Mouse (Mus musculus): ENCODE results near the gene Tmem59l.

Tmem59l gene

DNA sequence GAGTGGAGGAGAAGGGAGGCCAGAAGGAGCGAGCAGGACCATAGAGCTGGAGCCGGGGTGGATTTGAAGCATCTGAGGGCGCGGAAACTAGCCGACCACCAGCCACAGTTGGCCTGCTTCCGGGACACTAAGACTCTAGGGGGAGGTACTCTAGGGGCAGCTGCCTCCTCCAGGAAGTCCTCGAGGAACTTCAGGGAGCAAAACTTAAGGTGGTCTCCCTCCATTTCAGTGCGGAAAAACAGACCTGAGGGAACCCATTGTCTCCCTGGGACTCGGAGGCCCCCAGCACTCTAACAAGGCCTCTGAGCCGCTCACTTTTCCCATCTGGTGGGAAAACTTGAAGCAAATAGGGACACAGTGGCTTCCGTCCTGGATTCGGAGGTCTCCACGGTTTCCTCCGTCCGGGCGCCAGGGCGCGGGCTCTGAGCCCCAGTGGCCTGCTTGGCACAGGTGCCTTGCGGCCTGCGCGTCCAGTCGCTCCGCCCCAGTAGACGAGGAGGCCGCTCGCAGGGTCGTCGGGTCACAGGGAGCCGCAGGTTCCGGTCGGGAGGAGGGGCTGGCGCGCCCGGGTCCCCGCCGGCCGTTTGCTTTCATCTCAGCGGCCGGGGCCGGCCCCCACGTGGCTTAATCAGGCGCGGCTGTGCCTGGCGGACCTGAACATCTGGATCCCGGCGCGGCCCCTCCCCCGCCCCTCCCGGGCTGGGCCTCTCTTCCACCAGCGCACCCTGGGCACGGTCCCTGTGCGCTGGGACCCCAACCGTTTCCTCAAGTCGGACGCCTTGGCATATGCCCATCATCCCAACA, 1.0 kb upstream of the Tmem59l start:
- peak; percentile 54 for DNase-seq

DNA sequence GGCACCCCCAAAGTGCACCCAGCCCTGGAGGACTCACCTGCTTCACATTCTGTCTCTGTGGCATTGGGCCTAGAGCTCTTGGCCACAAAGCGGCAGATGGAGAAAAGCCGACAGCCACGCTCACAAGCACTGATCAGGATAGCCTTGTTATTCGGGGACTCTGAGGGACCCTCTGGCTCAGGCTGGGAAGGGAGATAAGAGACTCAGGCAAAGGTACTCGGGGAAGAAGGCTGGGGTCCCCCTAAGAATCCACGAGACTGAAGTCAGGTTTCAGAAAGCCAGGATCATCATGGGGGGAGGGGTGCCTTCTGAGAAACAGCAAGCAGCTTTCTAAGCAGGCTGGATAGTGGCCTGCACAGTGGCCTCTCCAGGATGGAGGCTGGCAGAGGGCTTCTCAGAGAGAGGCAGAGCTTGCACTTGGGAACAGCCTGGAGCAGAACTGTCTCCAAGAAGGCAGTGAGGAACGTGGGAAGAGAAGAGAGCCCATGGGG, 922 bp downstream of the Tmem59l start:
- no peak for DNase-seq

DNA sequence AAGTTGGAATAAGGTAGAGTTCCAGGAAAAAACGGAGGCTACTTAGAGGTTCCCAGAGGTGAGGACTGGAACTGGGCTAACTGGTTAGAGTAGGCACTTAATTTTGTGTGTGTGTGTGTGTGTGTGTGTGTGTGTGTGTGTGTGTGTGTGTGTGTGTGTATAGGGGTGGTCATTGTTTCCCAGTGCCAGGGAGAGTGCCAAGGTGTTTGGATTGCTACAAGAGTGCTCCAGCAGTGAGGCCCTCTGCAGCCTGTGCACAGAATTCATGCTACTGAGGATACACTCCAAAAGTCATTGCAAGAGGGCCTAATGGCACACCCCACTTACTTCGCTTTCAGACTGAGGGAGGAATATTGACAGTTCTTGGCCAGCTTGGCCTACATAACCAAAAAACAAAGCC, 4.2 kb downstream of the Tmem59l start:
- no peak for DNase-seq

GRCm38 (mm10) chr8:70481908-70482307, 5.2 kb downstream of the Tmem59l start:
- DNase-seq = no peak

GRCm38 (mm10) chr8:70477269-70477982, 9.7 kb downstream of the Tmem59l start:
- DNase-seq = no peak

- DNase-seq = peak; percentile 98
These were observed 10.6 kb downstream of the Tmem59l start, which contains the start of gene Klhl26 for GRCm38 (mm10) chr8:70476333-70477268. Gene Klhl26, minus strand, starts transcription at chr8:70476968.

GRCm38 (mm10) chr8:70471856-70472255, 15.3 kb downstream of the Tmem59l start:
- DNase-seq = no peak

- no peak for DNase-seq
These were observed 17.2 kb downstream of the Tmem59l start for GRCm38 (mm10) chr8:70469938-70470337.

GRCm38 (mm10) chr8:70469295-70469916, 17.8 kb downstream of the Tmem59l start:
- no peak for DNase-seq

- DNase-seq = no peak
These were observed 18.4 kb downstream of the Tmem59l start for GRCm38 (mm10) chr8:70468733-70469132.

GRCm38 (mm10) chr8:70467907-70468306, 19.3 kb downstream of the Tmem59l start:
- no peak for DNase-seq

DNA sequence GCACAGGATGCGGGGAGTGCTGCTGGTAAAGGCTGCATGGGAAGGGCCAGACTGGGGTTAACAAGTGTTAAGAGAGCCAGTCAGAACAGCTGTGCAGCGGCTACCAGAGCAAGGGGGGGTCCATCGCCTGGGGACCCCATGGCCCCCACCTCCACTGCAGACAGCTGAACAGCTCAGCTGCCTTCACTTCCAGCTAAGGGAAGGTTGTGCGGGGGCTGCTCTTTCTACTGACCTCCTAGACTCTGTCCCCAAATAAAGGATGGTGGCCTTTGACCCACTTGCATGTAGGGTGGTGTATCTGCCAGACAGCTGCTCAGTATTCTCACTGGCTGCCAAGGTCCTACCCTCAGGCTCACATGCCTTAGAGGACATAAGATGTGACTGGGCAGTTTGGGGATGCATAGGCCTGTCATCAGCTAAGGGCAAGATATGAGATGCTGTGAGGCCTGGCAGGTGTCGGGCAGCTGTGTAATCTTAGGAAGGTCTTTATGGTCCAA, 19.9 kb downstream of the Tmem59l start:
- no peak for DNase-seq

- no peak for DNase-seq
These were observed 20.4 kb downstream of the Tmem59l start for GRCm38 (mm10) chr8:70466771-70467170.

DNA sequence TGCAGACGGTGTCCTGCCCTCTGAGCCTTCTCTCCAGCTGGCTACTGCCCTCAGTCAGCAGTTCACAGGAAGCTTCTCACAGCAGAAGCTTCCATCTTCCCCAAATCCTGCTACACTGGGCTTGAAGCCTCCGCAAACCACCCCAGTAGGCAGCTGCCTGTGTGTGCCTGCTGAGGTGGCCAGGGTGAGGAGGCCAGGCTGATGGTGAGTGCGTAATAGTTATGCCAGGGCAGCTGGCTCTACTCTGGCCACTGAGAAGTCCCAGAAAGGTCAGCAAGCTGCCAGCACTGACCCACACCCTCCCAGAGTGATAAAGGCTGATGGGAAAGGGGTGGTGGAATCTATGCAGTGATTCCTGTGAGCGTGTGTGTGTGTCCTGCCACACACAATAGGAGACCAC, 20.9 kb downstream of the Tmem59l start:
- DNase-seq = no peak

DNA sequence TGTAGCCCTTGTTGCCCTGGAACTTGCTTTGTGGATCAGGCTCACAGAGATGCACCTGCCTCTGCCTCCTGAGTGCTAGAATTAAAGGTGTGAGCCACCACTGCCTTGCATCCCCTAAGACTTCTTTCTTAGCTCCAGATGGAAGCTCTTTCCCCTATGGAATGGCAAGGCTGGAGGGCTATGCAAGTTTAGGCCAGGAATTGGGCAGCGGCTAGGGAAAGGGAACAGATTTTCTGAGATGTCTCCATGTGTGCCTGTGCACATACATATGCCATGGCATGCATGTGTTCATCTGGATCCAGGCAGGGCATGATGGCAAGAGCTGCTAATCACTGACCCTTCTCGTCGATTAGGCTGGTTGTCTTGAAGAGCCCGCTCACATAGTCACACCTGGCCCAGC, 21.5 kb downstream of the Tmem59l start:
- DNase-seq = no peak

DNA sequence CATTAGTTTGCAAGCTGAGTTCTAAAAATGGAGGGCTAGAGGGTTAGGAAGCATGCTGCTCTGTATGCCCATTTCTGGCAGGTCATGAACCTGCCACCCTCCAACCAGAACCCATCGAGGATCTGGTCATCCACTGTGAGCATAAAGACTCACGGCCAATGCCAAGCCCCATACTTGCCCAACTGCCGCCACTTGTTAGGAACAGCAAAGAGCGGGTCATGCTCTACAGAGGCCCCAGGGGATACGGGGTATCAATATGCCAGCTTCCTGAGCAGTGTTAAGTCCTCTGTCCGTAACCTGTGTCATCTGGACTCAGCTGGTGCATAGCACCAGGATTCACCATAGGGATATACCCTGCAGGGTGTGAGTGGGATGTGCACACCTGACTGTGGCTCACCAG, 23.0 kb downstream of the Tmem59l start:
- no peak for DNase-seq

- DNase-seq = no peak
These were observed 23.9 kb downstream of the Tmem59l start for GRCm38 (mm10) chr8:70463306-70463705.

DNA sequence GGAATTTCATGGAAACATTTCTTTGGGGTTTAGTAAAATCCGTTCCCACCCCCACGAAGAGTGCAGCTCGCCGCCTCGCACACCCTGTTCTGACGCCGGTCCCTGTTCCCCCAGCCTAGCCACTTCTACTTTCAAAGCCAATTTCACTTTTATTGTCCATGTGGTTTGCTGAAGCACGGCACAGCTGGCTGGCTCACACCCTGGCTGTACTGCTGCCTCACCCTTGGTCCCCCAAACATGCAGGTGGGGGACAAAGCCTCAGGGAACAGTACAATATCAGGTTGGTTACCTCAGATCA, 24.7 kb downstream of the Tmem59l start:
- DNase-seq = no peak

- no peak for DNase-seq
These were observed 25.2 kb downstream of the Tmem59l start for GRCm38 (mm10) chr8:70461765-70462515.

DNA sequence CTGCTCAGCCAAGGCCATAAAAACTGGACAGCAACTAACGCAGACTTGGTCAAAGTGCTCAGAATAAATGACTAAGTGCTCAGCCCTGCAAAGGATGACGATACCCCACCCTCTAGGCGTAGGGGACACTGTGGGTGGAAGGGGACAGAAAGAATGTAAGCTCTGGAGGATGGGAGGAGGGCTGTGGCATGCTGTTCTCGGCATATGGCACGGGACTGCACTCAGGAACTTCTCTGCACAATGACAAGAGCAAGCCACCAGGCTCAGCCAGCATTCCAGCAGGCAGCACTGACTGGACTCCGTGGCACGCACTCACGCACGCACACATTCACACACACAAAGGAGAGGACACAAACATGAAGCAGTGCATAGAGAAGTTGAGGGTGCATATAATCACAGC, 26.6 kb downstream of the Tmem59l start:
- no peak for DNase-seq

DNA sequence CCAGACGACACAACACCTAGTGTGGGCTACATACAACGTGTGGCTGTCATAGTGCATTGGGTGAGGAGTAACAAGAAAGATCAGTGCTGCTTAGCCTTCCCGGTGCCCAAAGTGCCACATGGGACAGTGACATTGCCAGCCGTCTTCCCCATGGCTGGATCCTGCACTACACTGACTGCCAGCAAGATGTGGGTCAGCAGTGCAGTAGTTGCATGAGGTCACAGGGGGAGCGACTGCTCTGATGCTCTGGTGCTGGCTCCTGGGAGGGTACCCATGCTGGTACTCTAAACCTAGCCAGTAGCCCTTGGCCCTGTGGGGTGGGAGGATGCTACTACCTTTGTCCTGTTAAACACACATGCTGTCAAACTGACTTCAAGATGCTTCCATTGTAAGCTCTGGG, 27.0 kb downstream of the Tmem59l start:
- no peak for DNase-seq

DNA sequence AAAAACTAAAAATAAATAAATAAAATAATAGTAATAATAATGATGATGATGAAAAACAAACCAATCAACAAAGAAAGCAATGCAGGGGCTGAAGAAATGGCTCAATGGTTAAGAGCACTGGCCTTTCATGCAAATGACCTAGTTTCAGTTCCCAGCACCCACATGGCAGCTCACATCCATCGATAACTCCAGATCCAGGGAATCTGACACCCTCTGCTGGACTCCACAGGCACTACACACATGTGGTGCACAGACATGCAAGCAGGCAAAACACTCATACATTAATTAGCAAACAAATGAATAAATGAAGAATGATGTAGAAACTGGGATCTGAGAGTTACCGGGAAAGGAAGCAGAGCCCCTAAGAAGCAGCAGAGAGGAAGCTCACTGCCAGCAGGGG, 27.5 kb downstream of the Tmem59l start:
- no peak for DNase-seq
